Mouse (Mus musculus) G1E (cell line): ENCODE measurements around the gene Efcab2. TPM values are rescaled to one million over a fixed set of nuclear protein-coding genes. Genes with fewer than 3 reads are reported as not detected.

ENCODE experiments used
- ATAC-seq: 2 replicates; pipeline ENCODE4 v1.8.0; 2016; ENCODE audit warnings: mild to moderate bottlenecking; ENCODE audit not compliant: insufficient number of reproducible peaks, poor library complexity, low FRiP score, severe bottlenecking; ENCODE audit errors: extremely low read depth
- DNase-seq: peaks from one replicate; pipeline ENCODE4 v3.0.0; 2012; ENCODE audit warnings: low spot score
- H3K27me3 ChIP-seq: 2 replicates; pipeline ENCODE4 v1.6.1; 2012; ENCODE audit warnings: mild to moderate bottlenecking, low read length, inconsistent platforms; ENCODE audit not compliant: insufficient read depth
- H3K36me3 ChIP-seq: replicated peaks from 2 replicates; pipeline ENCODE3; 2012; ENCODE audit warnings: mild to moderate bottlenecking, inconsistent platforms
- H3K4me1 ChIP-seq: 2 replicates; pipeline ENCODE4 v1.6.1; 2012; ENCODE audit warnings: low read depth, low read length, inconsistent platforms, mixed read lengths; ENCODE audit not compliant: insufficient read depth
- H3K4me3 ChIP-seq: 2 replicates; pipeline ENCODE4 v1.5.1; 2012; ENCODE audit warnings: low read depth, mild to moderate bottlenecking, inconsistent platforms, low read length, moderate library complexity, mixed read lengths
- H3K9me3 ChIP-seq: replicated peaks from 2 replicates; pipeline ENCODE4 v1.6.1; 2012; ENCODE audit warnings: inconsistent platforms
- CTCF ChIP-seq: IDR thresholded peaks from 2 replicates; pipeline ENCODE4 v1.5.1; 2012; ENCODE audit warnings: low read depth, low read length, inconsistent platforms, mixed read lengths
- GATA1 ChIP-seq: IDR thresholded peaks from 2 replicates; pipeline ENCODE4 v1.6.1; 2012; ENCODE audit warnings: borderline replicate concordance, low read length, inconsistent platforms, mixed read lengths
- GATA2 ChIP-seq: IDR thresholded peaks from 2 replicates; pipeline ENCODE4 v1.6.1; 2012; ENCODE audit warnings: low read depth, low read length, inconsistent platforms, borderline replicate concordance
- POLR2AphosphoS5 ChIP-seq: IDR thresholded peaks from 2 replicates; pipeline ENCODE4 v1.6.1; 2012; ENCODE audit warnings: low read depth, low read length, inconsistent platforms; ENCODE audit not compliant: insufficient replicate concordance
- TAL1 ChIP-seq: conservative IDR thresholded peaks from 2 replicates; pipeline ENCODE4 v1.6.1; 2012; ENCODE audit warnings: low read depth, low read length, inconsistent platforms, mixed read lengths
- polyA plus RNA-seq: library from polyadenylated mRNA; stranded (reverse); fragments of >175 nt; gene quantifications from 2 replicates; pipeline ENCODE4 v1.2.3, GENCODE M21; 2012
- total RNA-seq, 2 experiments: library from RNA; stranded (forward) in 1 of 2; stranded (reverse) in 1 of 2; fragments of 200-1000 nt in 1 of 2; fragments of >200 nt in 1 of 2; fragmentation: Nextera tagmentation in 1 of 2; gene quantifications; 2 replicates each; pipeline ENCODE4 v1.2.3; 2014 to 2017

Gene Efcab2
- total and polyA plus RNA-seq, 3 experiments: 0.17 to 6.0 (median 4.1) TPM

DNA sequence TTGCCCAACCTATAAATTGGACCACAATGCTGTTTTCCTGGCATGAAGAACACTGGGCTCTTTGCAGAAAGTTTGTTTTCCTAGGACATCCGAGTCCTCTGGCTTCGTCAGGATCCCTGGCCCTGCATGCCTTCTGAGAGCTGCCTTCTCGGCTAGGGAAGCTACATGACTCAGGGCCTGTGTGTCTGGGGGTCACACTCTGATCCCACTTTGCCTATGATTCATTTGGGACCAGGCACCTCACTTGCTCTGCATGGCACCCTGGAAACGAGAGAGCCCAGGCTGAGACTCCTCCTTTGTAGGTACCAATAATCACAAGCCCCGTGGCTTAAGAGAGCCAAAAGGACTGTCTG is 80.0 kb downstream of the Efcab2 start:
- Histone ChIP-seq H3K27me3 (peaks cover 13% of the 10 kb centered on the region), H3K4me1 (no peaks in the 10 kb centered on the region), H3K36me3 (no peaks in the 10 kb centered on the region), H3K9me3 (no peaks in the 10 kb centered on the region), H3K4me3 (no peak overlapping the region)
- no peak for DNase-seq
- TF ChIP-seq CTCF: no peak
- TF ChIP-seq TAL1: no peak
- TF ChIP-seq GATA1: no peak
- TF ChIP-seq POLR2AphosphoS5: no peak
- no peak for TF ChIP-seq GATA2
- ATAC-seq: no peak

DNA sequence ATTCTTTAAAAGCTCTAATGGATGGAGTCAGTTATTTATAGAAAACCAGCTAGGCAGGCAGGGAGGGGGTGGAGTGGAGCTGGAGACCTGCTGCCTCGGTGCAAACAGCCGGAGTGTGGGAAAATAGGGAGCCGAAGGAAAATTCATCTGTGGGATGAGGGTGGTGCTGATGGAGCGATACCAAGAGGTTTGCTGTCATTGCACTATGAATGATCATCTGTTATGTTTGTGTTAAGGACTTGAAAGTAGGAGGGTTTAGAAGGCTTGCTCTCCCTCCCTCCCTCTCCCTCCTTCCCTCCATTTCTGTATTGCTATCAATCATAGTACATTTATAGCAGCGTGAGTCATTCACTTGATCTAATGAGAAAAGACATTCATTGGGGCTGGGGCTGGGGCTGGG is 80.9 kb downstream of the Efcab2 start:
- Histone ChIP-seq H3K36me3 (no peaks in the 10 kb centered on the region), H3K4me3 (no peak overlapping the region), H3K4me1 (no peaks in the 10 kb centered on the region), H3K9me3 (no peaks in the 10 kb centered on the region), H3K27me3 (peaks cover 16% of the 10 kb centered on the region)
- ATAC-seq (no peak), DNase-seq (no peak)
- TF ChIP-seq CTCF: no peak
- TF ChIP-seq POLR2AphosphoS5: no peak
- TF ChIP-seq GATA2: no peak
- no peak for TF ChIP-seq TAL1
- TF ChIP-seq GATA1: no peak

DNA sequence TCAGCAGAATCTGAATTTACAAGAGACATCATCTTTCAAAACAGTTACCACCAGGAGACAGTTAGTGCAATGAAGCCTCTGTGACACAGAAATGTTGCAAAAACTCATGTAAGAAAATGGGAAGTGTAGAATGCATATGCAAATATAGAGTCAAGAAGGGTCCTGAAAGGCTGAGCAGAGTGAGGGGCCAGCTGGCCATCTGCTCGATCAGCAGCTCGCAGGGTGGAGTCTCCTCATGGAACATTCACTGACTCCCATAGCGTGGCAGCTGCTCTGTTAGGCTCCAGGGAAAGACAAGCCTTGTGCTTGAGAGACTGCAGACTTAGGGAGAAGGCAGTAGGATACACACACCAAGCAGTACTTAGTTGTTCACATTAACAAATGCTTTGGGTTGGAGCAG is 83.2 kb downstream of the Efcab2 start:
- Histone ChIP-seq H3K4me3 (no peak overlapping the region), H3K4me1 (no peaks in the 10 kb centered on the region), H3K27me3 (peaks cover 24% of the 10 kb centered on the region), H3K36me3 (no peaks in the 10 kb centered on the region), H3K9me3 (no peaks in the 10 kb centered on the region)
- DNase-seq (no peak), ATAC-seq (no peak)
- no peak for TF ChIP-seq TAL1
- no peak for TF ChIP-seq GATA1
- no peak for TF ChIP-seq CTCF
- TF ChIP-seq POLR2AphosphoS5: no peak
- TF ChIP-seq GATA2: no peak

DNA sequence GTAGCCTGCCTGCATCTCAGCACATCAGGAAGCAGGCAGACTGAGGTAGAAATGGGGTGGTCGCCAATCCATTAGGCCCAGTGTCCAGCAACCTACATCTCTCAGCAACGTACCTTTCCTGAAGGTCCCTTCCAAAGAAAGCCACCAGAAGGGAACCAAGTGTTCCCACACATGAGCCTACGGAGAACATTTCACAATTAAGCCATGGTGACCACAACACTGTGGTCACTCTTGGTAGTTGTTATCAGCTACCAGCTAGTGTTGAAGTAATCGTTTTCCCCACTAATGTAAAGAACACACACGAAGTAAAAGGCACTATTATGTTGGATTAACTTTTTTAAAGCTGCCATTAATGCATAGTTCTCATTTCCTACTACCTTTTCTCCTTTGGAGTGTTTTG is 85.8 kb downstream of the Efcab2 start:
- Histone ChIP-seq H3K36me3 (no peaks in the 10 kb centered on the region), H3K4me3 (no peak overlapping the region), H3K9me3 (no peaks in the 10 kb centered on the region), H3K4me1 (no peaks in the 10 kb centered on the region), H3K27me3 (peaks cover 18% of the 10 kb centered on the region)
- no peak for TF ChIP-seq TAL1
- no peak for TF ChIP-seq GATA1
- no peak for TF ChIP-seq CTCF
- TF ChIP-seq GATA2: no peak
- TF ChIP-seq POLR2AphosphoS5: no peak
- no peak for ATAC-seq
- DNase-seq: no peak

DNA sequence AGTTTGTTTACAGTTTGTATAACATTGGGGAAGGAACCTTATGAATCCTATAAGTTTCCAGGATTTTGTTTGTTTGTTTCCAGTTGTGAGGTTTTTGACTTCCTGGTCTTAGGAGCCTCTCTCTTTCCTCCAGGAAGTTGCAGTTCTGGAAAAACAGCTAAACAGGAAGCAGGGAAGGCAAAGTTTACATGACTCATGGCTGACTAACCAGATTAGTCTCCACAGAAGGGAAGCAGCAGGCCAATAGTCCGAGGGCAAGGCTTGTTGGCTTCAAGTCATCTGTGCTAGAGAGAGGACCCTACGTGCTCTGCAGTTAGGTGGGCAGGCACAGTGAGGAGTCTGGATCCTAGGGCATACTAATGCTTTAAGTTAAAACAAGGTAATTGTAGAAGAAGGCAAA is 86.6 kb downstream of the Efcab2 start:
- TF ChIP-seq GATA1 (no peak), POLR2AphosphoS5 (no peak), CTCF (no peak), GATA2 (no peak), TAL1 (no peak)
- Histone ChIP-seq H3K27me3 (peaks cover 17% of the 10 kb centered on the region), H3K9me3 (no peaks in the 10 kb centered on the region), H3K4me1 (no peaks in the 10 kb centered on the region), H3K36me3 (no peaks in the 10 kb centered on the region), H3K4me3 (no peak overlapping the region)
- ATAC-seq (no peak), DNase-seq (no peak)

DNA sequence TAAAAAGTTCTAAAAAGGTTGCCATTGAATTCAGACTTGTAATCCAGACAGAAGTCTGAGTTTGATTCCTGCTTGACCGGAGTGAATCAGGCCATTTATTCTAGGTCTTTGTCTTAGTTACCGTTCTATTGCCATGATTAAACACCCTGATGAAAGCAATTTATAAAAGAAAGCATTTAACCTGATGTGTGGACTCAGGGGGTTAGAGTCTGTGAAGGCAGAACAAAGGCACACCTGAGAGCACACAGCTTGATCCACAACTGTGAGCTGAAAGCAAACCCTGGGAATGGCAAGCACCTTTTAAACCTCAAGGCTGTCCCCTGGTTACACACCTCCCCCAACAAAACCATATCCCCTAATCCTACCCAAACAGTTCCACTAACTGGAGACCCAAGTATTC is 90.3 kb downstream of the Efcab2 start:
- no peak for DNase-seq

More for the DNA sequence above, 90.3 kb downstream of the Efcab2 start:
- no peak for ATAC-seq
- TF ChIP-seq GATA2 (no peak), GATA1 (no peak), POLR2AphosphoS5 (no peak), TAL1 (no peak)
- H3K4me3 ChIP-seq: no peak overlapping the region
- peaks cover 11% of the 10 kb centered on the region; the same call in 1 of the 2 replicates for H3K27me3 ChIP-seq
- no peaks in the 10 kb centered on the region for H3K9me3 ChIP-seq
- H3K36me3 ChIP-seq: no peaks in the 10 kb centered on the region
- H3K4me1 ChIP-seq: no peaks in the 10 kb centered on the region
